Mouse (Mus musculus) MEL (cell line): ENCODE measurements around the gene Foxn3. TPM values are rescaled to one million over a fixed set of nuclear protein-coding genes. Genes with fewer than 3 reads are reported as not detected.

Experiments used
- DNase-seq: peaks from one replicate; pipeline ENCODE4 v3.0.0; 2011; ENCODE audit warnings: low read depth, low spot score
- H3K27ac ChIP-seq: 2 replicates; pipeline ENCODE4 v1.5.1; 2012; ENCODE audit warnings: low read depth, mild to moderate bottlenecking, control low read depth, low read length, moderate library complexity; ENCODE audit not compliant: control insufficient read depth
- H3K27me3 ChIP-seq, 2 experiments: fragments of 150-350 bp in 1 of 2; sonication (generic) in 1 of 2; 2 replicates each; pipeline ENCODE4 v1.6.1; 2012; ENCODE audit warnings: low read length in 2 of 2, mild to moderate bottlenecking in 2 of 2, improper control_type of control experiment in 1 of 2, moderate library complexity in 1 of 2; ENCODE audit not compliant: insufficient read depth in 2 of 2, control insufficient read depth in 1 of 2
- H3K36me3 ChIP-seq, 2 experiments: 2 replicates each; pipeline ENCODE4 v1.6.1; 2012 to 2014; ENCODE audit warnings: low read length in 2 of 2, improper control_type of control experiment in 1 of 2, inconsistent platforms in 1 of 2, mild to moderate bottlenecking in 1 of 2; ENCODE audit not compliant: insufficient read depth in 2 of 2, control insufficient read depth in 1 of 2
- H3K4me1 ChIP-seq, 2 experiments: fragments of 150-350 bp in 1 of 2; sonication (generic) in 1 of 2; 2 replicates each; pipeline ENCODE4 v1.6.1; 2012; ENCODE audit warnings: low read length in 2 of 2, improper control_type of control experiment in 1 of 2, mild to moderate bottlenecking in 1 of 2; ENCODE audit not compliant: insufficient read depth in 2 of 2, control insufficient read depth in 1 of 2
- H3K4me3 ChIP-seq, 2 experiments: fragments of 150-350 bp in 1 of 2; sonication (generic) in 1 of 2; 2 replicates each; pipeline ENCODE4 v1.5.1; 2012; ENCODE audit warnings: low read depth in 2 of 2, low read length in 2 of 2, mild to moderate bottlenecking in 2 of 2, moderate library complexity in 2 of 2, control low read depth in 1 of 2, improper control_type of control experiment in 1 of 2; ENCODE audit not compliant: control insufficient read depth in 1 of 2, insufficient read depth in 1 of 2
- H3K79me2 ChIP-seq: 2 replicates; pipeline ENCODE4 v1.6.1; 2012; ENCODE audit warnings: mild to moderate bottlenecking, low read length, moderate library complexity; ENCODE audit not compliant: control insufficient read depth, poor library complexity, insufficient read depth
- H3K9ac ChIP-seq: 2 replicates; pipeline ENCODE4 v1.6.1; 2012; ENCODE audit warnings: low read depth, mild to moderate bottlenecking, control low read depth, low read length, moderate library complexity; ENCODE audit not compliant: control insufficient read depth, poor library complexity, severe bottlenecking
- H3K9me3 ChIP-seq: fragments of 150-350 bp; sonication (generic); replicated peaks from 2 replicates; pipeline ENCODE4 v1.6.1; 2012; ENCODE audit warnings: mild to moderate bottlenecking, low read length, improper control_type of control experiment, moderate library complexity; ENCODE audit not compliant: insufficient read depth
- BHLHE40 ChIP-seq: IDR thresholded peaks from 2 replicates; pipeline ENCODE4 v1.6.1; 2012; ENCODE audit warnings: low read depth, mild to moderate bottlenecking, inconsistent platforms, low read length, improper control_type of control experiment, borderline replicate concordance
- CTCF ChIP-seq, 3 experiments: IDR thresholded peaks in 2 of 3; conservative IDR thresholded peaks in 1 of 3; 2 replicates each; pipeline ENCODE4 v1.5.1; 2011 to 2012; ENCODE audit warnings: low read length in 3 of 3, low read depth in 2 of 3, mild to moderate bottlenecking in 2 of 3, improper control_type of control experiment in 1 of 3, inconsistent platforms in 1 of 3, mixed read lengths in 1 of 3, moderate library complexity in 1 of 3; ENCODE audit not compliant: control insufficient read depth in 1 of 3, insufficient read depth in 1 of 3, poor library complexity in 1 of 3, severe bottlenecking in 1 of 3
- ELF1 ChIP-seq: IDR thresholded peaks from 2 replicates; pipeline ENCODE4 v1.6.1; 2014; ENCODE audit warnings: low read depth, mild to moderate bottlenecking, inconsistent platforms, low read length, improper control_type of control experiment, moderate library complexity
- EP300 ChIP-seq, 2 experiments: IDR thresholded peaks; 2 replicates each; pipeline ENCODE4 v1.6.1; 2011; ENCODE audit warnings: improper control_type of control experiment in 2 of 2, low read length in 2 of 2, low read depth in 1 of 2, mild to moderate bottlenecking in 1 of 2
- ETS1 ChIP-seq: IDR thresholded peaks from 2 replicates; pipeline ENCODE4 v1.6.1; 2012; ENCODE audit warnings: low read depth, mild to moderate bottlenecking, inconsistent platforms, low read length, improper control_type of control experiment, moderate library complexity
- GABPA ChIP-seq: IDR thresholded peaks from 2 replicates; pipeline ENCODE4 v1.6.1; 2012; ENCODE audit warnings: low read depth, mild to moderate bottlenecking, inconsistent platforms, low read length, improper control_type of control experiment, moderate library complexity
- GATA1 ChIP-seq: IDR thresholded peaks from 2 replicates; pipeline ENCODE4 v1.6.1; 2011; ENCODE audit warnings: low read depth, low read length, improper control_type of control experiment
- JUND ChIP-seq: IDR thresholded peaks from 2 replicates; pipeline ENCODE4 v1.6.1; 2011; ENCODE audit warnings: low read depth, mild to moderate bottlenecking, improper control_type of control experiment, low read length
- MAX ChIP-seq: IDR thresholded peaks from 2 replicates; pipeline ENCODE4 v1.6.1; 2011; ENCODE audit warnings: low read length, improper control_type of control experiment
- MAZ ChIP-seq: IDR thresholded peaks from 2 replicates; pipeline ENCODE4 v1.6.1; 2012; ENCODE audit warnings: low read depth, mild to moderate bottlenecking, inconsistent platforms, low read length, improper control_type of control experiment
- MXI1 ChIP-seq: IDR thresholded peaks from 2 replicates; pipeline ENCODE4 v1.6.1; 2011; ENCODE audit warnings: mild to moderate bottlenecking, low read depth, low read length, improper control_type of control experiment
- MYC ChIP-seq: IDR thresholded peaks from 2 replicates; pipeline ENCODE4 v1.6.1; 2011; ENCODE audit warnings: low read depth, mild to moderate bottlenecking, low read length, improper control_type of control experiment, moderate library complexity
- NELFE ChIP-seq: IDR thresholded peaks from 2 replicates; pipeline ENCODE4 v1.6.1; 2011; ENCODE audit warnings: low read depth, low read length, improper control_type of control experiment
- NRF1 ChIP-seq: IDR thresholded peaks from 2 replicates; pipeline ENCODE4 v1.6.1; 2014; ENCODE audit warnings: low read depth, mild to moderate bottlenecking, inconsistent platforms, low read length, improper control_type of control experiment, moderate library complexity; ENCODE audit not compliant: poor library complexity, insufficient read depth, severe bottlenecking
- POLR2AphosphoS2 ChIP-seq: IDR thresholded peaks from 2 replicates; pipeline ENCODE4 v1.6.1; 2011; ENCODE audit warnings: low read length, improper control_type of control experiment
- POLR2AphosphoS5 ChIP-seq: IDR thresholded peaks from 2 replicates; pipeline ENCODE4 v1.6.1; 2012; ENCODE audit warnings: low read depth, borderline replicate concordance, mild to moderate bottlenecking, inconsistent platforms, low read length, moderate library complexity, mixed read lengths
- TCF12 ChIP-seq: IDR thresholded peaks from 2 replicates; pipeline ENCODE4 v1.6.1; 2014; ENCODE audit warnings: low read depth, mild to moderate bottlenecking, inconsistent platforms, low read length, improper control_type of control experiment, moderate library complexity
- UBTF ChIP-seq: IDR thresholded peaks from 2 replicates; pipeline ENCODE4 v1.6.1; 2012; ENCODE audit warnings: low read depth, mild to moderate bottlenecking, inconsistent platforms, low read length, improper control_type of control experiment, moderate library complexity, borderline replicate concordance; ENCODE audit not compliant: insufficient read depth
- USF2 ChIP-seq, 2 experiments: IDR thresholded peaks; 2 replicates each; pipeline ENCODE4 v1.6.1; 2011 to 2012; ENCODE audit warnings: improper control_type of control experiment in 2 of 2, low read length in 2 of 2, borderline replicate concordance in 1 of 2, inconsistent platforms in 1 of 2, low read depth in 1 of 2, mild to moderate bottlenecking in 1 of 2; ENCODE audit not compliant: insufficient read depth in 1 of 2
- ZC3H11A ChIP-seq: IDR thresholded peaks from 2 replicates; pipeline ENCODE4 v1.6.1; 2012; ENCODE audit warnings: low read depth, mild to moderate bottlenecking, inconsistent platforms, low read length, improper control_type of control experiment
- ZMIZ1 ChIP-seq: IDR thresholded peaks from 2 replicates; pipeline ENCODE4 v1.6.1; 2012; ENCODE audit warnings: low read depth, mild to moderate bottlenecking, inconsistent platforms, low read length, improper control_type of control experiment, moderate library complexity
- ZNF384 ChIP-seq: IDR thresholded peaks from 2 replicates; pipeline ENCODE4 v1.6.1; 2012; ENCODE audit warnings: low read depth, mild to moderate bottlenecking, inconsistent platforms, low read length, improper control_type of control experiment
- polyA plus RNA-seq, 2 experiments: library from polyadenylated mRNA; stranded (reverse) in 1 of 2; unstranded in 1 of 2; fragments of >175 nt in 1 of 2; fragments of >200 nt in 1 of 2; gene quantifications; 2 replicates each; pipeline versions ENCODE4 v1.2.1 to v1.2.4; 2012; ENCODE audit warnings: low replicate concordance in 2 of 2, low read depth in 1 of 2; ENCODE audit not compliant: insufficient read length in 2 of 2, insufficient read depth in 1 of 2, missing spikeins in 1 of 2
- total RNA-seq: library from RNA; depleted of rRNA; stranded (reverse); fragments of 300-350 nt; gene quantifications from 2 replicates; pipeline ENCODE4 v1.2.3, GENCODE M21; 2012

Foxn3 gene
- total and polyA plus RNA-seq, 3 experiments, result 15.5 to 22.8 TPM; not detected in 1

GRCm38 (mm10) chr12:99455580-99455979 is 107.8 kb downstream of the Foxn3 start:
- TF ChIP-seq ELF1 (no peak), ETS1 (no peak), MAX (no peak), ZNF384 (no peak), MYC (no peak), GATA1 (no peak), USF2 (IDR thresholded peaks at IDR 0.05; ENCODE audit: borderline replicate concordance in 1 of 2, insufficient read depth in 1 of 2, low read depth in 1 of 2, low read length in 2 of 2) (no peak), MXI1 (no peak), POLR2AphosphoS2 (no peak)
- Histone ChIP-seq H3K9ac (no peak overlapping the region), H3K27ac (no peak overlapping the region), H3K36me3 (no peaks in the 10 kb centered on the region; a peak in 1 of 4 replicates), H3K4me3 (no peak overlapping the region), H3K9me3 (no peaks in the 10 kb centered on the region), H3K27me3 (no peaks in the 10 kb centered on the region), H3K4me1 (no peaks in the 10 kb centered on the region), H3K79me2 (no peaks in the 10 kb centered on the region)
- no peak for DNase-seq

DNA sequence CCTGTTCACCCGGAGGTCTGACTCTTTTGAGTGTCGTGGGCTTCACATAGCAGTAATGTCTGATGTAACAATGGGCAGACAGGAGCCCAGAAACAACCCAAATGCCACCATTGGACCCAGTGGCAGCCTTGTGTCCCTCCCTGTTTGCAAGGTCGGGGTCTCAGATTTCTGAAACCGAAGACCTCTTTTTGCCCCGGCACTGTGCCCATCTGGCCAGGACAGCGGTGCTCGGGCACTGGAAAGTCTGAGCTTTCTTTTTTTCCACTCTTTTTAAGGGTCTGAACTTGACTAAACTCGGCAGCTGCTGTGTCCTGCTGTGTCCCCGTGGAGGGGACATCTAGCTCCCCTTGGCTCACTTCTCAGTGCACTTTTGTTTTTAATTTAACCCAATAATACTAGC is 109.0 kb downstream of the Foxn3 start:
- no peak for DNase-seq
- no peaks in the 10 kb centered on the region for H3K27me3 ChIP-seq
- H3K9me3 ChIP-seq, result no peaks in the 10 kb centered on the region
- H3K4me1 ChIP-seq, result no peaks in the 10 kb centered on the region
- no peaks in the 10 kb centered on the region; a peak in 1 of 4 replicates for H3K36me3 ChIP-seq
- no peak overlapping the region for H3K4me3 ChIP-seq
- no peak for TF ChIP-seq MAZ
- TF ChIP-seq MXI1, result no peak
- TF ChIP-seq POLR2AphosphoS5, result no peak
- no peak for TF ChIP-seq POLR2AphosphoS2
- TF ChIP-seq MAX, result no peak
- TF ChIP-seq USF2 (IDR thresholded peaks at IDR 0.05; ENCODE audit: borderline replicate concordance in 1 of 2, insufficient read depth in 1 of 2, low read depth in 1 of 2, low read length in 2 of 2), result no peak
- TF ChIP-seq NRF1, result no peak
- no peak for TF ChIP-seq ZC3H11A
- TF ChIP-seq EP300 (IDR thresholded peaks at IDR 0.05; ENCODE audit: low read depth in 1 of 2, low read length in 2 of 2), result no peak
- no peak for TF ChIP-seq ETS1
- no peak for TF ChIP-seq CTCF (IDR thresholded peaks at IDR 0.05 in 2 of 3, conservative IDR thresholded peaks at IDR 0.05 in 1 of 3; ENCODE audit: control insufficient read depth in 1 of 3, insufficient read depth in 1 of 3, low read depth in 2 of 3, low read length in 3 of 3, poor library complexity in 1 of 3, severe bottlenecking in 1 of 3)
- no peak for TF ChIP-seq ZNF384
- no peak for TF ChIP-seq JUND
- TF ChIP-seq ZMIZ1, result no peak
- no peak for TF ChIP-seq BHLHE40
- no peak for TF ChIP-seq TCF12
- no peak for TF ChIP-seq NELFE
- TF ChIP-seq UBTF, result no peak
- TF ChIP-seq GABPA, result no peak
- no peak overlapping the region for H3K27ac ChIP-seq
- H3K9ac ChIP-seq, result no peak overlapping the region
- no peaks in the 10 kb centered on the region for H3K79me2 ChIP-seq
